Mouse (Mus musculus) olfactory bulb, adult 2 months (tissue): ENCODE measurements around the gene Zfp324.

Experiments
- CTCF ChIP-seq: fragments of 200-500 bp; IDR thresholded peaks from 2 replicates; pipeline ENCODE4 v1.5.1; 2012; ENCODE audit warnings: low read depth, mild to moderate bottlenecking, low read length, moderate library complexity; ENCODE audit not compliant: insufficient read depth
- POLR2A ChIP-seq: fragments of 200-500 bp; IDR thresholded peaks from 2 replicates; pipeline ENCODE4 v1.6.1; 2012; ENCODE audit warnings: mild to moderate bottlenecking, low read depth, low read length, moderate library complexity; ENCODE audit not compliant: insufficient read depth

- TF ChIP-seq CTCF (no peak), POLR2A (no peak)
Observed at GRCm38 (mm10) chr7:12933615-12934140, 32.0 kb upstream of the Zfp324 start.
